Mouse (Mus musculus): ENCODE data around the gene Kcnma1. TPM values are rescaled to one million over a fixed set of nuclear protein-coding genes. Genes with fewer than 3 reads are reported as not detected.

Kcnma1 gene
- polyA plus RNA-seq, 1 experiment from 2014 or later, result not detected

DNA sequence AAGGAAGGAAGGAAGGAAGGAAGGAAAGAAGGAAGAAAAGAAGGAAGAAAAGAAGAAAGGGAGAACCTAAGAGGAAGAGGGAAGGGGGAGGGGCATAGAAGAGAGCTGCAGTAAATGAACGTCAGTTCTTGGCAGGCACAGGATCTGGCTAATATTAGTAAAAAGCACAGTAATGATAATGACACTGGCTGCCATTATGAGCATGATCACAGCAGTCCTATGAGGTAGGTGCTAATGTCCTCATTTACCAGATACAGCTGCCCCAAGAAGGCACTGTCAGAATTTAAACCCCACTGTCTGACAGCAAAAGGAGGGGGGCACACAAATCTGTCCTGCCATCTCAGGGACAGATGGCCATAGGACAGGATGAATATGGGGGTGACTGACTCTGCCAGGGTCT, 205.2 kb downstream of the Kcnma1 start:
- no peak overlapping the region for H3K27ac ChIP-seq
- H3K79me2 ChIP-seq (ENCODE audit: inconsistent target), result no peaks in the 10 kb centered on the region
- 67% methylated on average over 1 of the region's 1 CpGs for WGBS (ENCODE audit: missing documents)
- H3K36me3 ChIP-seq (ENCODE audit: inconsistent target), result no peaks in the 10 kb centered on the region
- H3K4me3 ChIP-seq (ENCODE audit: inconsistent target), result no peak overlapping the region

DNA sequence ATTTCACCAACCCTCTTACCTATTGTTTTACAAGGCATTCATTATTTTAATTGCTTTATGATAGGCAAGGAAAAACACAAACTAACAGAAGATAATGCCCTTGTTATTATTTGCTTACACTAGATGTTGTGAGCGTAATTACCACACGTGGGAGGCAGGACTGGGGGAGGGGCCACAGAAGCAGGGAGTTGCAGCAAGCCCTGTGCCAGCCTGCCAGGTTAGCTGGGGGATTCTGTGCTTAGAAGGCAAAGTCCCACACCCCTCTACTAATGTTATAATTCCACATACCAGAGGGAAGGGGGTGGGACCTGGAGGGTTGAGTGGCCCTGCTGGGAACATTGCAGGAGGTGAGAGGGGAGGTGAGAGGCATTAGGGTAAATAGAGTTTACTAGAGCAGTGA, 207.9 kb downstream of the Kcnma1 start:
- H3K79me2 ChIP-seq (ENCODE audit: inconsistent target), result no peaks in the 10 kb centered on the region
- no peak overlapping the region for H3K27ac ChIP-seq
- WGBS (ENCODE audit: missing documents), result 33% methylated on average over 2 of the region's 2 CpGs
- no peaks in the 10 kb centered on the region for H3K36me3 ChIP-seq (ENCODE audit: inconsistent target)
- H3K4me3 ChIP-seq (ENCODE audit: inconsistent target), result no peak overlapping the region

DNA sequence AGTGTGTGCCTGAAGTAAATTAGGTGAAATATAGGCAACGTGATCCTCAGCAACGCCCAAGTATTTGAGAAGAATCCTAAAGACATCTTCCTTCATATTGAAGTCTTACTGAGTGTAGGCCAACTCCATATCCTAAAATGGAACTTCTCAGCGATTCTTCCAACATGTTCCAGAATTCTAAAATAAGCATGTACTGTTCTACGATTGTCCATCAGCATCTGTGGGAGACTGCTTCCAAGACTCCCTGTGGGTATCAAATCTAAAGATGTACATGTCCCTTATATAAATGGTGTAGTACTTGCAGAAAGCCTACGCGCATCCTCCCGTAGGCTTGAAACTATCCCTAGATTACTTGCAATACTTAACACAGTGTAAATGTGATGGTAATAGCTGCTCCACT, 217.4 kb downstream of the Kcnma1 start:
- 93% methylated on average over 5 of the region's 7 CpGs for WGBS (ENCODE audit: missing documents)

DNA sequence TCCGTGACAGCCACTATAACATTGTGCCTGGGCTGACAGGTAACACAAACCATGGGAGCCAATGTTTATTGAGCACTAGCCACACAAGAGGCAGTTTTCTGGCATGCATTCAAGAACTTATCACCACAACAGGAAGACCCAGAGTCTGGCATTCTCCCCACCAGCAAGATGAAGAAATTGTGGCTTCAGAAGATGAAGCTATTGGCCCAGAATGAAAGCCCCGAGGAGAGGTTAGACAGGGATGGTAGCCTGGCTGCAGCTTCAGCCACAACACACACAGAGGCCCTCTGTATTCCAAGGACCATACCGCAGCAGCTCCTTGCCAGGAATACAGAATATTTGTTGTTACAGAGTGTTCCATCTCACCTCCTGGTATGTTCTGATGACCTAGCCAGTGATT, 221.6 kb downstream of the Kcnma1 start:
- WGBS (ENCODE audit: missing documents), result 41% methylated on average over 2 of the region's 3 CpGs
- Histone ChIP-seq H3K4me3 (ENCODE audit: inconsistent target) (no peak overlapping the region), H3K36me3 (ENCODE audit: inconsistent target) (no peaks in the 10 kb centered on the region), H3K79me2 (ENCODE audit: inconsistent target) (no peaks in the 10 kb centered on the region), H3K27ac (no peak overlapping the region)

More for the DNA sequence above, 217.4 kb downstream of the Kcnma1 start:
- Histone ChIP-seq H3K36me3 (ENCODE audit: inconsistent target) (no peaks in the 10 kb centered on the region), H3K4me3 (ENCODE audit: inconsistent target) (no peak overlapping the region), H3K79me2 (ENCODE audit: inconsistent target) (no peaks in the 10 kb centered on the region), H3K27ac (no peak overlapping the region)

DNA sequence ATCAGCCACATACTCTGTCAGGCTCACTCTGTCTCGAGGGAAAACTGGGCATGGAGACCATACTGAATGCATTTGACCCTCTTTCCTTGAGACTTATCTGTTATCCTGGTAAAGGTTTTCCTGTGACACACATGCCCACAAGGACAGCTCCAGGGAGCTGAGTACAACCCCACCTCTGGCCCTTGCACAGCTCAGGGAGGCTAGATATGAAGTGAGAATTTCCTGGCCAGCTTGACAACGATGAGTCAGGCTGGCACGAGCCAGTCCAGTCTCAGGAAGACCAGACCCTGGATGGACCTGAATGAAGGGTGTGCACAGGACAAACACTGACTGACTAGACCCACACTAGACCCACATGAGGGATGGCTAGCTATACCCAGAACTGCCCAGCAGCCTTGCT, 222.2 kb downstream of the Kcnma1 start:
- Histone ChIP-seq H3K27ac (no peak overlapping the region), H3K36me3 (ENCODE audit: inconsistent target) (no peaks in the 10 kb centered on the region), H3K4me3 (ENCODE audit: inconsistent target) (no peak overlapping the region), H3K79me2 (ENCODE audit: inconsistent target) (no peaks in the 10 kb centered on the region)
- WGBS (ENCODE audit: missing documents), result 61% methylated on average over 3 of the region's 3 CpGs

DNA sequence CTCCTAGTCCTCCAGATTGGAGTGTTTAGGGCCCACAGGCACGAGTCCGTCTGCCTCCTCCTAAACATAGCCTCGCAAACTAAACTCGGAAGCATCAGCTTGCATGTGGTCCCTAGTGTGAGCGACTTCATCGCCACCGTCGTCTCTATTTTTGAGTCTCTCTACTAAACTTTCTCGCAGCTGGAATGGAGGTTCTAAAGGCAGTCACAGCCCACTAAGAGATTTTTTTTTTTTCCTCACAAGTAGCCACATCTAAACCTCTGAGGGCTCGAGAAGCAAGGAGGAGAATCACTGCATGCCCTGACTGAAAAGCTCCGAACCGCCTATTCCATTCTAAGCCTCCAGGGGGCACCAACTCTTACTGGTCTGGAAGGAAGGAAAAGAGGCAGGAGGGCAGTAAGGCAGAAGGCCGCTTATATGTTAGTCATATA, 223.0 kb downstream of the Kcnma1 start:
- no peak overlapping the region for H3K4me3 ChIP-seq (ENCODE audit: inconsistent target)
- no peak overlapping the region for H3K27ac ChIP-seq
- 58% methylated on average over 13 of the region's 13 CpGs for WGBS (ENCODE audit: missing documents)
- no peaks in the 10 kb centered on the region for H3K36me3 ChIP-seq (ENCODE audit: inconsistent target)
- H3K79me2 ChIP-seq (ENCODE audit: inconsistent target), result no peaks in the 10 kb centered on the region

DNA sequence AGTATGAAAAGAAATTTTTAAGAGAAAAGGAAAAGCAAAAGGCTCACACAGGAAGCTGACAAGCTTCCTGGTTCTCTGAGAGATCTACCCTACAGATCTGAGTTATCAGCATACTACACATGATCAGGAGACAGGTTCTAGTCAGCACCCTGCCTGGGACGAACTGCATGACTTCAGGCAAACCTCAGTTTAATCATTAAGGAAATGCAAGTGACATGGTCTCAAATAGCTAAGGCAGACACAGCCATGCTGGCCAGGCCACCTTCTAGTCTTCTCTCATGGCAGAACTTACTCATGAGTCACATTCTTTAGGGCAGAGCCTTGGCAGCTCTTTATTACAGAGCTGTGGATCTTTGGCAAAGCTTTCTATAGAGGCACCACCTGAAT, 227.6 kb downstream of the Kcnma1 start:
- H3K36me3 ChIP-seq (ENCODE audit: inconsistent target), result no peaks in the 10 kb centered on the region
- H3K79me2 ChIP-seq (ENCODE audit: inconsistent target), result no peaks in the 10 kb centered on the region
- H3K27ac ChIP-seq, result no peak overlapping the region
- no peak overlapping the region for H3K4me3 ChIP-seq (ENCODE audit: inconsistent target)
- 0% methylated on average over 1 of the region's 1 CpGs for WGBS (ENCODE audit: missing documents)

DNA sequence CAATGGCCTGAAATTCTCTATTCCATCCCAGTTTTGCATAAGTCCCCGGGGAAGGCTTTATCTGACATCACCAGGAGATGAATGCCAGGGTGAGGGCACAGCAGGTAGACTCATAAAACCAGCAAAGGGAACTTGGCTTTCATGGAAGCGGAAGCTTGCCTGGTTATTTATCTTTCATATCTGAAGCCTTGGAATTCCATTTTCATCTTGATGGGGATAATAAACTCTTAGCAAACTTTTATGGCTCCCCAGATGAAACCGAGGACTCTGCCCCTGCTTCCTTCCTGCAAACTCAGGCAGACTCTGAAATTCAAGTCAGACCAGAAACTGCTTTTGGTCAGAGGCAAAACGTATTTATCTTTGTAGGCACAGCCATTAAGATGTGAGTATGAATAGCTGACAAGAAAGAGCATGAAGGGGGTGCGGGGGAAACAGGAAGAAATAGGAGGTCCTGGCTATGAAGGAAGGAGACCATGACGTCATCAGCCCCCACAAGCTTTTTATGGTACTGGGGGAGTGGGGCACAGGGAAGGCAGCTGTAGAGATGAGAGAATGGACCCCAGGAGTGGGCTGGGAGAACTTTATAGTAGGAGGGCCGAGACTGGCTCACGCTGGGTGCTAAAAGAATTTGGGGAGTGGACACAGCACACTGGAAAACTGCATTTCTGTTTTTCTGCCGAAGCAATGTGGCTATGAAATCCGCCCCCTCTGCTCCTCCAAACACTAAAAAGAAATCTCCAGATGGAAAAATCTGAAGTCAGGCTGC, 228.2 kb downstream of the Kcnma1 start:
- Histone ChIP-seq H3K4me3 (ENCODE audit: inconsistent target) (no peak overlapping the region), H3K27ac (no peak overlapping the region), H3K36me3 (ENCODE audit: inconsistent target) (no peaks in the 10 kb centered on the region), H3K79me2 (ENCODE audit: inconsistent target) (no peaks in the 10 kb centered on the region)
- 25% methylated on average over 10 of the region's 10 CpGs for WGBS (ENCODE audit: missing documents)

DNA sequence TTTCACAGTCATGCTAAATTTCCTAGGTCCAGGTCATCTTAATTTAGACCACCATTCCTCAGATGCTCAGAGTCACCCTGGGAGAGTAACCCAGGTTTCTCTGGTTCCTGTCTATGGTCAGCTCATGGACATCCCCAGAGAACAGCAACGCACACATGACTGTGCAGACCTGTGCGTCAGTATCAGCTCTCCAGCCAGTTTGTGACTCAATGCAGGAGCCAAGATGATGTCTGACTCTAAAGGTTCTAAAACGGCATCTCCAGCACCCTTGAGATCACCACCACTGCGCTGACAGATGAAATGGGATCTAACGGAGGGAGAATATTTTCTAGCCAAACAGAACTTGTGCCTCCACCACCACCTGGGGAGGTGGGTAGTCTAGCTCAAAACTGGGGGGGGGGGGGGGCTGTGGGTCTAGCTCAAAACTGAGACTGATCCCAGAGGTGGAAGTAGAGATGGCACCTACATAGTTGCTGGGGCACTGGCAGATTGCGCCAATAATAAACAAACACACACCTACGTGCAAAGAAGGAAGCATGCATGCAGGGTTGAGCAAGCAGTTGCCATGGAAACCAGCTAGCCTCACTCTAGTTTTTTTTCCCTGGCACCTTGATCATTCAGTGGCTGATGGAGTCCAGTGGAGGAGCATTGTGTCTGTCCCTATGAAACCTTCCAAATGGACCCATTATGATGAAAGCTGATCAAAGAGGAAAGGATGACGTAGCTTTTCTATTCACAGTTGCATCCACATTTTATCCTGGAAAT, 231.3 kb downstream of the Kcnma1 start:
- H3K27ac ChIP-seq, result no peak overlapping the region
- 81% methylated on average over 8 of the region's 8 CpGs for WGBS (ENCODE audit: missing documents)
- no peak overlapping the region for H3K4me3 ChIP-seq (ENCODE audit: inconsistent target)
- no peaks in the 10 kb centered on the region for H3K36me3 ChIP-seq (ENCODE audit: inconsistent target)
- no peaks in the 10 kb centered on the region for H3K79me2 ChIP-seq (ENCODE audit: inconsistent target)

DNA sequence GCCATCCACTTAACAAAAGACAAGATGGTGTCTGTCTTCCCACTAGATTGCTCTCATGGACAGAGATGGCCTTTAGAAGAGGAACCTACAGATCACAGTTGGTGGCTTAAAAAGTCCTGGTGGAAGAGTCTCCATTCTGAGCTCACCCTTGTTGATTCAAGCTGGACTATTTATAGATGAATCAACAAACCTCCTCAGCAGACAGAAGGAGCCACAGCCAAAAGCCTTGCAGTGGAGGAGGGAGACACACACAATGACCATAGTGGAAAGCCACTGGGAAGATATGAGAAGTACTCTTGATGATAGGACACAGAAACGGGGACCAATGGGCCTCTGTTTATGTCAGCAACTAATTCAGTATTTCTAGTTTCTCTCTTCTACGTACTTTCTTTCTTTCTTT, 239.7 kb downstream of the Kcnma1 start:
- WGBS (ENCODE audit: missing documents), result 77% methylated on average over 2 of the region's 2 CpGs
- H3K27ac ChIP-seq, result no peak overlapping the region
- H3K79me2 ChIP-seq (ENCODE audit: inconsistent target), result no peaks in the 10 kb centered on the region

DNA sequence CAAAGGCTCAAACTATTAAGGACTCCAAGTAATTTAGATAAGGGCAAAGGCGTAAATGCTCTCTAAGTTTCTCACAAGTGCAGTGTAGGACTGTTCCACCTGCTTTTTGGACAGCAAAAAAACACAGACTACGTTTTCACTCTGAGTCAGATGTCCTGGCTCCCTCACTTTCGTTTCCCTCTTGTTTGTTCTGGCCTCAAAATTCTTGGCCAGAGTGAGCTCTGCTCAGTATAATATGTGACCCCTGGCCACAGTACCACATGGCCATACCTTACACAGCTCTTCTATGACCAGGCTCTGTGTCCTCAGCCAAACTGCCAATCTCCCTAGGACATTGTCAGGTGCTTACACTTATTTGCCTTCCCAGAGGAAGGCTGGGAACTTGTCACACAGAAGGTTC, 241.6 kb downstream of the Kcnma1 start:
- no peak overlapping the region for H3K27ac ChIP-seq
- H3K4me3 ChIP-seq (ENCODE audit: inconsistent target), result no peak overlapping the region
- no peaks in the 10 kb centered on the region for H3K79me2 ChIP-seq (ENCODE audit: inconsistent target)
- WGBS (ENCODE audit: missing documents), result 86% methylated on average over 3 of the region's 3 CpGs
- H3K36me3 ChIP-seq (ENCODE audit: inconsistent target), result no peaks in the 10 kb centered on the region

More for the DNA sequence above, 239.7 kb downstream of the Kcnma1 start:
- Histone ChIP-seq H3K4me3 (ENCODE audit: inconsistent target) (no peak overlapping the region), H3K36me3 (ENCODE audit: inconsistent target) (no peaks in the 10 kb centered on the region)

DNA sequence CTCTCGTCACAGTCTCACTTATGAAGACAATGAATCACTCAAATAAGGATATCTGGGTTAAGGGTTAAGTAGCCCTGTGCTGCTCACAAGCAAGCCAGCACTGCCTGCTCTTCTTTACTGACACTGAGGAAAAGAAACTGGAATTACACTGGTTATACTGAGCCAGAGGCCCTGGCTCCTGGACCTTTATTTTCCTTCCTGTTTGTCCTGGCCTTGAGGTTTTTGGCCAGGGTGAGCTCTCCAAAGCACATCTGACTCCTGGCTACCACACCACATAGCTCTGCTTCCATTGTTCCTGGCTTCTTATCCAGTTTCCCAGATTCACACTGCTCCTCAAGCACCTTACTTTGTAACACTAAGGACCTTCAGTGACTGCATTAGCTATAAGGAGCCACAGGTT, 242.5 kb downstream of the Kcnma1 start:
- 100% methylated on average over 1 of the region's 1 CpGs for WGBS (ENCODE audit: missing documents)
- no peak overlapping the region for H3K27ac ChIP-seq
- no peaks in the 10 kb centered on the region for H3K36me3 ChIP-seq (ENCODE audit: inconsistent target)
- H3K79me2 ChIP-seq (ENCODE audit: inconsistent target), result no peaks in the 10 kb centered on the region
- no peak overlapping the region for H3K4me3 ChIP-seq (ENCODE audit: inconsistent target)

DNA sequence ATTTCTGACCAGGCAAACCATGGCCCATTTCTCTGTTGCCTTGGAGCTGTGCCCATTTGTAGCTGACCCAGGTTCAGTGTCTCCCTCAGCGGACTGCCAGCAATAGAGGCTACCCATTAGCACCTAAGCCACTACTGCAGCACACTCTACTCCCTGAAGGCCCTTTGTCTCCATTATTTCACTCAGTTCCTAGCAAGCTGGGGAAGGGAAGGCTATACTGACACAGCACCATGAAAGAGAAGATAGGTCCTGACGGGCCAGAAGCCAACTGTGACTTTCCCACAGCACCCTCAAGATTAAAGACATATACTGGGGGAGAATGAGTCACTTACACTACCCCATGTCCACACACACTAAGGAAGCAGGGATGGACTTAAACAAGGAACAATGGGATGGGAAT, 251.8 kb downstream of the Kcnma1 start:
- WGBS (ENCODE audit: missing documents), result 74% methylated on average over 2 of the region's 2 CpGs

DNA sequence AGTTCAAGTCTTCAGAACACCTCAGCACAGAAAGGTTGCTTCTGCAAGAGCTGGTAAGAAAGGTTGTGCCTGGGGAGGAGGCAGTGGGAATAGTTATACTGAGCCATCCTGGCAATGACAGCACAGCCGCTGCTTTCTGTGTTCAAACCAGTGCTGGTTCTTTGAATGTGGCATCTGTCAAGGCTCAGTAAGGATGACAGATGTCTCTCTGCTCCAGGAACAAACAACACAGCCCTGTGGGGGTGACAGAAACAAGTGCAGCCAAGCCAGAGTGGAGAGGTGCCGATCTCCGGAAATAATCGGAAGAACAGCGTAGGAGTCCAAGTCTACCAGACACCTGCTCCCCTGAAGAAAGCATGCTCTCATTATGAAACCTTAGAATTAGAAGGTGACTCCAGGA, 254.7 kb downstream of the Kcnma1 start:
- H3K4me3 ChIP-seq (ENCODE audit: inconsistent target), result no peak overlapping the region
- H3K79me2 ChIP-seq (ENCODE audit: inconsistent target), result no peaks in the 10 kb centered on the region
- H3K27ac ChIP-seq, result no peak overlapping the region
- no peaks in the 10 kb centered on the region for H3K36me3 ChIP-seq (ENCODE audit: inconsistent target)
- 80% methylated on average over 5 of the region's 5 CpGs for WGBS (ENCODE audit: missing documents)

More for the DNA sequence above, 251.8 kb downstream of the Kcnma1 start:
- Histone ChIP-seq H3K4me3 (ENCODE audit: inconsistent target) (no peak overlapping the region), H3K36me3 (ENCODE audit: inconsistent target) (no peaks in the 10 kb centered on the region), H3K27ac (no peak overlapping the region), H3K79me2 (ENCODE audit: inconsistent target) (no peaks in the 10 kb centered on the region)

DNA sequence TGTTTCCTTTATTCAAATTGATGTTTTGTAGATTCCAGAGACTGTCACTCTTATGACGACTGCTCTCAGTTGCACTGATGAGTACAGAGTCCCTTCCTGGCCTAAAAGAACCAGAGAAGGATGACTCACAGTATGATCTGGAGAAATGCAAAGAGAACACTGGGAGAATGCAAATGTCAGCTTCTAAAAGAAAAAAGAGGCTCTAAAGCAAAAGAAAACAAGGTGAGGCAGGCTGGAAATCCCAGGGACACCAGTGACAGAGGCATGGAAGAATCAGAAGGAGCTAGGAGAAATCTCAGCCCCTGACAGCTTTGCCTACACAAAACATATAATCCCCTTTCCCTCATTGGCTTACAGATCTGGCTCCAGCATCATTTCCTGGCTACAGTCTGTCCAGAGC, 255.9 kb downstream of the Kcnma1 start:
- H3K36me3 ChIP-seq (ENCODE audit: inconsistent target), result no peaks in the 10 kb centered on the region
- H3K79me2 ChIP-seq (ENCODE audit: inconsistent target), result no peaks in the 10 kb centered on the region
- WGBS (ENCODE audit: missing documents), result 56% methylated on average over 1 of the region's 1 CpGs
- H3K27ac ChIP-seq, result no peak overlapping the region
- no peak overlapping the region for H3K4me3 ChIP-seq (ENCODE audit: inconsistent target)

All from macrophage (primary cell).